Comparison of ENCODE assay signal across 24 mouse cellular contexts in genomic region chr15:3640091-3640490, GRCm38 (mm10).
"Had no signal": no experiment of that assay in that cellular context is flagged by ENCODE, and none has a peak within 500 bp of the region (broad histone marks: within the 10 kb centered on the region; RNA-seq: fewer than 3 reads in every experiment).

No protein-coding gene starts in this region.

- H3K9ac ChIP-seq: heart, embryonic 13.5 days; heart, embryonic 15.5 days; hindbrain, embryonic 13.5 days; hindbrain, embryonic 15.5 days; kidney, embryonic 15.5 days; limb, embryonic 13.5 days; limb, embryonic 15.5 days; liver, embryonic 12.5 days had no signal

- H3K27me3 ChIP-seq: heart, embryonic 13.5 days; heart, embryonic 15.5 days; hindbrain, embryonic 13.5 days; hindbrain, embryonic 15.5 days; kidney, embryonic 15.5 days; limb, embryonic 13.5 days; limb, embryonic 15.5 days; liver, embryonic 12.5 days had no signal

- H3K4me1 ChIP-seq: heart, embryonic 13.5 days; heart, embryonic 15.5 days; hindbrain, embryonic 13.5 days; hindbrain, embryonic 15.5 days; kidney, embryonic 15.5 days; limb, embryonic 13.5 days; limb, embryonic 15.5 days; liver, embryonic 12.5 days had no signal

- H3K4me2 ChIP-seq: heart, embryonic 11.5 days; heart, embryonic 13.5 days; heart, embryonic 15.5 days; hindbrain, embryonic 13.5 days; hindbrain, embryonic 15.5 days; kidney, embryonic 15.5 days; limb, embryonic 13.5 days; limb, embryonic 15.5 days; liver, embryonic 12.5 days had no signal

- H3K36me3 ChIP-seq: heart, embryonic 13.5 days; heart, embryonic 15.5 days; hindbrain, embryonic 13.5 days; hindbrain, embryonic 15.5 days; kidney, embryonic 15.5 days; limb, embryonic 13.5 days; limb, embryonic 15.5 days; liver, embryonic 12.5 days had no signal

- DNase-seq: gastrocnemius, postnatal 14 days; gastrocnemius, postnatal 36 days; heart, adult 11 months; heart, postnatal 36 days; kidney, adult 11 months; kidney, adult 2 months; kidney, adult 9 months; kidney, postnatal 14 days; kidney, postnatal 36 days; layer of hippocampus, adult 9-11 months; layer of hippocampus, postnatal 36 days; left cerebral cortex, postnatal 4 days had no signal

- H3K4me3 ChIP-seq: heart, embryonic 13.5 days; heart, embryonic 15.5 days; hindbrain, embryonic 13.5 days; hindbrain, embryonic 15.5 days; kidney, embryonic 15.5 days; limb, embryonic 13.5 days; limb, embryonic 15.5 days; liver, embryonic 12.5 days had no signal

- H3K9me3 ChIP-seq: heart, embryonic 13.5 days; heart, embryonic 15.5 days; hindbrain, embryonic 13.5 days; hindbrain, embryonic 15.5 days; kidney, embryonic 15.5 days; limb, embryonic 13.5 days; limb, embryonic 15.5 days; liver, embryonic 12.5 days had no signal

- H3K27ac ChIP-seq: heart, embryonic 13.5 days; heart, embryonic 15.5 days; hindbrain, embryonic 13.5 days; hindbrain, embryonic 15.5 days; hindbrain, postnatal 0 days; kidney, embryonic 15.5 days; kidney, postnatal 0 days; limb, embryonic 13.5 days; limb, embryonic 15.5 days; liver, embryonic 12.5 days had no signal

- ATAC-seq: hindbrain, postnatal 0 days; intestine, embryonic 16.5 days; liver, embryonic 12.5 days had no signal
